Mouse (Mus musculus) CH12.LX (cell line): ENCODE measurements around the gene Wipf1.

ENCODE experiments used
- CTCF ChIP-seq, 2 experiments: IDR thresholded peaks in 1 of 2; conservative IDR thresholded peaks in 1 of 2; 2 replicates each; pipeline ENCODE4 v1.5.1; 2011 to 2012; ENCODE audit warnings: low read depth in 2 of 2, low read length in 2 of 2, improper control_type of control experiment in 1 of 2, inconsistent platforms in 1 of 2, mild to moderate bottlenecking in 1 of 2, moderate library complexity in 1 of 2
- NRF1 ChIP-seq: IDR thresholded peaks from 2 replicates; pipeline ENCODE4 v1.6.1; 2014; ENCODE audit warnings: low read depth, mild to moderate bottlenecking, inconsistent platforms, low read length, improper control_type of control experiment, moderate library complexity
- POLR2A ChIP-seq: IDR thresholded peaks from 2 replicates; pipeline ENCODE4 v1.6.1; 2011; ENCODE audit warnings: low read depth, mild to moderate bottlenecking, improper control_type of control experiment, low read length
- SIN3A ChIP-seq: IDR thresholded peaks from 2 replicates; pipeline ENCODE4 v1.6.1; 2012; ENCODE audit warnings: low read length, improper control_type of control experiment, inconsistent platforms
- TBP ChIP-seq: conservative IDR thresholded peaks from 2 replicates; pipeline ENCODE4 v1.6.1; 2011; ENCODE audit warnings: low read depth, low read length, improper control_type of control experiment

DNA sequence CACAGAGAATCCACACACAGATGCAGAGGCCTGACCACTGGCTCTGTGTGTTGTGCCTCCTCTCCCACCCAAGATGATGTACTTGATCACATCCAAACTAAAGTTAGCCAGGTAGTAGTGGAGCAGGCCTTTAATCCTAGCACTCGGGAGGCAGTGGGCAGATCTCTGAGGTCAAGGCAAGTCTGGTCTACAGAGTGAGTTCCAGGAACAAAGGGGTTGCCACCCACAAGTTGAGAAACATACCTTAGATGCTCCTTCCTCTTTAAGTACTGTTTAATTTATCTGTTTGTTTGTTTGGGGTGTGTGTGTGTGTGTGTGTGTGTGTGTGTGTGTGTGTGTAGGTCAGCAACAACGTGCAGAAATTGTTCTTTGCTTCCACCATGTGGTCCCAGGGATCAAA lies 67.3 kb downstream of the Wipf1 start:
- TF ChIP-seq TBP (no peak), CTCF (conservative IDR thresholded peaks at IDR 0.05 in 1 of 2, IDR thresholded peaks at IDR 0.05 in 1 of 2; ENCODE audit: low read depth in 2 of 2, low read length in 2 of 2) (no peak), SIN3A (no peak), POLR2A (no peak), NRF1 (no peak)
